8 mouse cellular contexts compared by ENCODE assay signal in the genomic region with DNA sequence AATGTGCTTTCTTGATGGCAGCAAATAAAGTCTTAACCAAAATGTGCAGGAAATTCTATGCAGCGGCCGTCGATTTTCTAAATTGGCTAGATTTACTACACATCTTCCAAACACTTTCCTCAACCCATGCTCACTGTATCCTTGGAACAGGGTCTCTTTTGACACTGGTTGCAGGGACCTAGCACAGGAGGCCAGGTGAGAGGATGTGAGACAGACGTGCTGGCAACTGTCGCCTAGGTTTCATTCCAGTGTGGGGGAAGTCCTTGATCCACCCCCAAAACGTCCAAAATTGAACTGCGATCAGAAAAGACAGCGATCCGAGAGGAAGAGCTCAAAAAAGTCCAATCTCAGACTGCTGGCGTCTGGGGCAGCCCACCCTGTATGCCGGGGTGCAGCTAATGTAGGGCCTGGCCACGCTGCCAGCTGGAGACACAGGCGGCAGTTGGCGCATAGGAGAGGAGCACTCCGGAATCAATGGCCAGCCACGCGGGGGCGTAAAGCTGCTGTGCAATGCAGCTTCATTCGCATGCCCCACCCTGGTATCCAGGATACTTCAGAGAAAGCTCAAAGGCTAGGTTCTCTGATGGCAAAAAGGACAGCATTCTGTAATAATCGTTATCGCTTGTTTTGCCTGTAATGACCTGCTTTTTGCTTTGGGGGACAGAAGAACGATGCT. TPM values are rescaled to one million over a fixed set of nuclear protein-coding genes. Genes with fewer than 3 reads are reported as not detected.
DNase-seq lines count a peak whose midpoint lies in the region; ATAC-seq and TF ChIP-seq lines count a peak whose summit lies in the region.

No protein-coding gene starts in this region.

- no peak overlapping the region for H3K4me3 ChIP-seq in bone marrow, adult 2 months (replicated peaks; ENCODE audit: control insufficient read depth, low read depth, low read length)
- 0 out of 4 replicates have a peak overlapping the region, but pooled peaks have one; percentile 10 to 22 for H3K4me3 ChIP-seq in heart, embryonic 14.5 days (ENCODE audit: control insufficient read depth in 1 of 2, insufficient read depth in 1 of 2, low read depth in 1 of 2, low read length in 2 of 2)
- no peak overlapping the region for H3K4me3 ChIP-seq in liver, embryonic 13.5 days (replicated peaks)
- H3K4me3 ChIP-seq in neural tube, embryonic 11.5 days (ENCODE audit: low read depth, low read length), result no peak overlapping the region
- peak overlapping the region; percentile 26 for H3K4me3 ChIP-seq in stomach, embryonic 16.5 days (replicated peaks; ENCODE audit: low read length)

- TF ChIP-seq POLR2A in bone marrow, adult 2 months (IDR thresholded peaks at IDR 0.05; ENCODE audit: borderline replicate concordance, control insufficient read depth, low read depth, low read length), result no peak

- H3K27ac ChIP-seq in bone marrow, adult 2 months (ENCODE audit: control insufficient read depth, insufficient read depth, low read depth, low read length, poor library complexity), result no peak overlapping the region
- no peak overlapping the region for H3K27ac ChIP-seq in heart, embryonic 14.5 days (replicated peaks in 1 of 2; ENCODE audit: control insufficient read depth in 1 of 2, insufficient read depth in 1 of 2, low read depth in 2 of 2, low read length in 2 of 2)
- H3K27ac ChIP-seq in liver, embryonic 13.5 days, result no peak overlapping the region
- no peak overlapping the region for H3K27ac ChIP-seq in neural tube, embryonic 11.5 days (ENCODE audit: low read depth, low read length)
- no peak overlapping the region for H3K27ac ChIP-seq in stomach, embryonic 16.5 days (ENCODE audit: low read length)

- peak; percentile 67 for TF ChIP-seq CTCF in bone marrow, adult 2 months (IDR thresholded peaks at IDR 0.05; ENCODE audit: control insufficient read depth, insufficient read depth, low read length)

- WGBS in bone marrow, adult 2 months, result 20% methylated on average over 22 of the region's 22 CpGs
- 19% methylated on average over 22 of the region's 22 CpGs for WGBS in heart, embryonic 14.5 days
- 19% methylated on average over 22 of the region's 22 CpGs for WGBS in liver, embryonic 13.5 days (ENCODE audit: insufficient replicate concordance)
- WGBS in neural tube, embryonic 11.5 days, result 22% methylated on average over 22 of the region's 22 CpGs
- WGBS in stomach, embryonic 16.5 days, result 19% methylated on average over 22 of the region's 22 CpGs

- peak; percentile 66; the same call in 1 of the 2 replicates for ATAC-seq in heart, embryonic 14.5 days (ENCODE audit: insufficient number of reproducible peaks, insufficient read depth, low FRiP score, low read depth)
- ATAC-seq in liver, embryonic 13.5 days (ENCODE audit: low read depth), result peak; percentile 68
- peak; percentile 75 for ATAC-seq in neural tube, embryonic 11.5 days (ENCODE audit: insufficient read depth, low FRiP score, low TSS enrichment)
- peak; percentile 79 for ATAC-seq in stomach, embryonic 16.5 days (ENCODE audit: insufficient read depth, low FRiP score)

- DNase-seq in 3T3-L1 (ENCODE audit: low read depth, low spot score), result peak; percentile 69
- peak; percentile 49 for DNase-seq in fibroblast of lung, adult 2 months (ENCODE audit: low read depth)
- peak; percentile 91 for DNase-seq in kidney, postnatal 10 days
- DNase-seq in liver, embryonic 13.5 days, result peak; percentile 34
- peak; percentile 83 for DNase-seq in neural tube, embryonic 11.5 days (ENCODE audit: low spot score)

- no peaks in the 10 kb centered on the region for H3K36me3 ChIP-seq in heart, embryonic 14.5 days (ENCODE audit: control insufficient read depth, insufficient read depth, low read length)
- H3K36me3 ChIP-seq in liver, embryonic 13.5 days, result no peaks in the 10 kb centered on the region
- no peaks in the 10 kb centered on the region for H3K36me3 ChIP-seq in neural tube, embryonic 11.5 days (ENCODE audit: control insufficient read depth, insufficient read depth, low read length)
- H3K36me3 ChIP-seq in stomach, embryonic 16.5 days (ENCODE audit: control insufficient read depth, insufficient read depth, low read length), result no peaks in the 10 kb centered on the region

- no peaks in the 10 kb centered on the region for H3K4me1 ChIP-seq in bone marrow, adult 2 months (ENCODE audit: control insufficient read depth, insufficient read depth, low read length)
- peaks cover 2 to 3% of the 10 kb centered on the region in 2 experiments; a peak in 3 of 4 replicates for H3K4me1 ChIP-seq in heart, embryonic 14.5 days (ENCODE audit: control insufficient read depth in 2 of 2, insufficient read depth in 2 of 2, low read length in 2 of 2)
- H3K4me1 ChIP-seq in liver, embryonic 13.5 days (replicated peaks), result no peaks in the 10 kb centered on the region
- H3K4me1 ChIP-seq in neural tube, embryonic 11.5 days (ENCODE audit: control insufficient read depth, insufficient read depth, low read length), result peaks cover 2% of the 10 kb centered on the region; the same call in 1 of the 2 replicates
- H3K4me1 ChIP-seq in stomach, embryonic 16.5 days (ENCODE audit: control insufficient read depth, insufficient read depth, low read length), result peaks cover 7% of the 10 kb centered on the region

- peak overlapping the region; percentile 35 for H3K9ac ChIP-seq in heart, embryonic 14.5 days (ENCODE audit: low read length)
- H3K9ac ChIP-seq in liver, embryonic 13.5 days, result no peak overlapping the region
- no peak overlapping the region for H3K9ac ChIP-seq in neural tube, embryonic 11.5 days (ENCODE audit: low read length)
- H3K9ac ChIP-seq in stomach, embryonic 16.5 days (ENCODE audit: low read length), result peak overlapping the region; percentile 62

- no peaks in the 10 kb centered on the region for H3K27me3 ChIP-seq in heart, embryonic 14.5 days (ENCODE audit: control insufficient read depth, insufficient read depth, low read length)
- H3K27me3 ChIP-seq in liver, embryonic 13.5 days, result no peaks in the 10 kb centered on the region
- no peaks in the 10 kb centered on the region for H3K27me3 ChIP-seq in neural tube, embryonic 11.5 days (ENCODE audit: control insufficient read depth, insufficient read depth, low read length)
- H3K27me3 ChIP-seq in stomach, embryonic 16.5 days (ENCODE audit: control insufficient read depth, insufficient read depth, low read length), result no peaks in the 10 kb centered on the region

- no peaks in the 10 kb centered on the region for H3K9me3 ChIP-seq in heart, embryonic 14.5 days (ENCODE audit: control insufficient read depth, low read length)
- no peaks in the 10 kb centered on the region for H3K9me3 ChIP-seq in liver, embryonic 13.5 days (replicated peaks)
- no peaks in the 10 kb centered on the region for H3K9me3 ChIP-seq in neural tube, embryonic 11.5 days (ENCODE audit: control insufficient read depth, low read length)
- no peaks in the 10 kb centered on the region for H3K9me3 ChIP-seq in stomach, embryonic 16.5 days (replicated peaks; ENCODE audit: control insufficient read depth, low read length)

- peak overlapping the region; percentile 51 for H3K4me2 ChIP-seq in heart, embryonic 14.5 days (ENCODE audit: low read length)
- peak overlapping the region; percentile 31 for H3K4me2 ChIP-seq in liver, embryonic 13.5 days
- peak overlapping the region; percentile 26 for H3K4me2 ChIP-seq in neural tube, embryonic 11.5 days (ENCODE audit: low read depth)
- peak overlapping the region; percentile 49 for H3K4me2 ChIP-seq in stomach, embryonic 16.5 days (ENCODE audit: low read depth, low read length)

RNA-seq across cellular contexts. Expression of a gene that starts 3.6 kb away (rescaled TPM):
- polyA plus RNA-seq in bone marrow, adult 2 months (2011; ENCODE audit: insufficient read depth, insufficient read length, low replicate concordance, missing spikeins), result not detected in 2 replicates
- polyA plus RNA-seq in heart, embryonic 14.5 days (2014; fragmentation: Nextera tagmentation; extraction: Ambion mirVana), result not detected in 2 replicates
- not detected in 2 replicates for polyA plus RNA-seq in liver, embryonic 13.5 days (2015; fragmentation: Nextera tagmentation; extraction: Ambion mirVana)
- not detected in 2 replicates for polyA plus RNA-seq in neural tube, embryonic 11.5 days (2014; fragmentation: Nextera tagmentation; extraction: Ambion mirVana)
- not detected in 2 replicates for polyA plus RNA-seq in stomach, embryonic 16.5 days (2015; fragmentation: Nextera tagmentation; extraction: Ambion mirVana)

RNA-seq across cellular contexts. Expression of a gene that starts 10.3 kb away (rescaled TPM):
- not detected in 2 replicates for polyA plus RNA-seq in bone marrow, adult 2 months (2011; ENCODE audit: insufficient read depth, insufficient read length, low replicate concordance, missing spikeins)
- polyA plus RNA-seq in heart, embryonic 14.5 days (2014; fragmentation: Nextera tagmentation; extraction: Ambion mirVana), result not detected in 2 replicates
- polyA plus RNA-seq in liver, embryonic 13.5 days (2015; fragmentation: Nextera tagmentation; extraction: Ambion mirVana), result not detected in 2 replicates
- not detected in 2 replicates for polyA plus RNA-seq in neural tube, embryonic 11.5 days (2014; fragmentation: Nextera tagmentation; extraction: Ambion mirVana)
- not detected in 2 replicates for polyA plus RNA-seq in stomach, embryonic 16.5 days (2015; fragmentation: Nextera tagmentation; extraction: Ambion mirVana)

RNA-seq across cellular contexts. Expression of a gene that starts 14.3 kb away (rescaled TPM):
- polyA plus RNA-seq in bone marrow, adult 2 months (2011; ENCODE audit: insufficient read depth, insufficient read length, low replicate concordance, missing spikeins), result 6.0 and 47.9 TPM in 2 replicates
- 107 and 109 TPM in 2 replicates for polyA plus RNA-seq in heart, embryonic 14.5 days (2014; fragmentation: Nextera tagmentation; extraction: Ambion mirVana)
- 72.8 and 84.5 TPM in 2 replicates for polyA plus RNA-seq in liver, embryonic 13.5 days (2015; fragmentation: Nextera tagmentation; extraction: Ambion mirVana)
- 147 and 150 TPM in 2 replicates for polyA plus RNA-seq in neural tube, embryonic 11.5 days (2014; fragmentation: Nextera tagmentation; extraction: Ambion mirVana)
- 88.3 and 109 TPM in 2 replicates for polyA plus RNA-seq in stomach, embryonic 16.5 days (2015; fragmentation: Nextera tagmentation; extraction: Ambion mirVana)

Comparison
In these comparisons a context has a peak if more than half of its experiments do, and no peak if none do; other contexts are left out.
1. DNase-seq: peak in every context shown above with its lines; median percentile 91 in kidney, postnatal 10 days; 83 in neural tube, embryonic 11.5 days; 69 in 3T3-L1; 49 in fibroblast of lung, adult 2 months; 34 in liver, embryonic 13.5 days.
2. H3K4me3 ChIP-seq: peak in heart, embryonic 14.5 days (2 of 2) and stomach, embryonic 16.5 days (single experiment); none in bone marrow, adult 2 months (single experiment), liver, embryonic 13.5 days (single experiment) and neural tube, embryonic 11.5 days (single experiment).
3. H3K9ac ChIP-seq: peak in heart, embryonic 14.5 days (single experiment) and stomach, embryonic 16.5 days (single experiment); none in liver, embryonic 13.5 days (single experiment) and neural tube, embryonic 11.5 days (single experiment).
4. Peak in every context shown above with its lines, with median percentiles within 50 percentile points of each other: ATAC-seq and H3K4me2 ChIP-seq.